Mouse (Mus musculus) CH12.LX (cell line): Measurements from ENCODE around the gene Prkce.

Source experiments
- CHD2 ChIP-seq: IDR thresholded peaks from 2 replicates; pipeline ENCODE4 v1.6.1; 2011; ENCODE audit warnings: low read length, improper control_type of control experiment
- CTCF ChIP-seq, 2 experiments: IDR thresholded peaks in 1 of 2; conservative IDR thresholded peaks in 1 of 2; 2 replicates each; pipeline ENCODE4 v1.5.1; 2011 to 2012; ENCODE audit warnings: low read depth in 2 of 2, low read length in 2 of 2, improper control_type of control experiment in 1 of 2, inconsistent platforms in 1 of 2, mild to moderate bottlenecking in 1 of 2, moderate library complexity in 1 of 2
- E2F4 ChIP-seq: IDR thresholded peaks from 2 replicates; pipeline ENCODE4 v1.6.1; 2011; ENCODE audit warnings: low read depth, low read length, improper control_type of control experiment; ENCODE audit not compliant: insufficient replicate concordance
- ELF1 ChIP-seq: IDR thresholded peaks from 2 replicates; pipeline ENCODE4 v1.6.1; 2014; ENCODE audit warnings: low read depth, mild to moderate bottlenecking, inconsistent platforms, low read length, improper control_type of control experiment
- MAX ChIP-seq: IDR thresholded peaks from 2 replicates; pipeline ENCODE4 v1.6.1; 2011; ENCODE audit warnings: low read length, improper control_type of control experiment
- MXI1 ChIP-seq: IDR thresholded peaks from 2 replicates; pipeline ENCODE4 v1.6.1; 2011; ENCODE audit warnings: mild to moderate bottlenecking, low read depth, low read length, improper control_type of control experiment
- POLR2A ChIP-seq: IDR thresholded peaks from 2 replicates; pipeline ENCODE4 v1.6.1; 2011; ENCODE audit warnings: low read depth, mild to moderate bottlenecking, improper control_type of control experiment, low read length
- SMC3 ChIP-seq: IDR thresholded peaks from 2 replicates; pipeline ENCODE4 v1.6.1; 2011; ENCODE audit warnings: low read depth, low read length, improper control_type of control experiment
- TBP ChIP-seq: conservative IDR thresholded peaks from 2 replicates; pipeline ENCODE4 v1.6.1; 2011; ENCODE audit warnings: low read depth, low read length, improper control_type of control experiment

GRCm38 (mm10) chr17:86175516-86175915, 7.9 kb downstream of the Prkce start:
- no peak for TF ChIP-seq MXI1
- no peak for TF ChIP-seq MAX
- TF ChIP-seq TBP, result no peak
- no peak for TF ChIP-seq POLR2A
- TF ChIP-seq ELF1, result no peak
- TF ChIP-seq SMC3, result no peak
- no peak for TF ChIP-seq CTCF (conservative IDR thresholded peaks at IDR 0.05 in 1 of 2, IDR thresholded peaks at IDR 0.05 in 1 of 2; ENCODE audit: low read depth in 2 of 2, low read length in 2 of 2)
- no peak for TF ChIP-seq E2F4
- no peak for TF ChIP-seq CHD2
